Mouse (Mus musculus) ES-Bruce4 (cell line): ENCODE results near the gene Fads6.

ENCODE experiments used
- CTCF ChIP-seq: IDR thresholded peaks from one replicate; pipeline ENCODE4 v1.8.1; 2011; ENCODE audit warnings: low read depth, low read length
- EP300 ChIP-seq: IDR thresholded peaks from 2 replicates; pipeline ENCODE4 v1.6.1; 2011; ENCODE audit warnings: low read depth, low read length; ENCODE audit not compliant: insufficient read depth
- POLR2A ChIP-seq: IDR thresholded peaks from one replicate; pipeline ENCODE4 v1.8.1; 2011; ENCODE audit warnings: low read length; ENCODE audit not compliant: insufficient read depth

DNA sequence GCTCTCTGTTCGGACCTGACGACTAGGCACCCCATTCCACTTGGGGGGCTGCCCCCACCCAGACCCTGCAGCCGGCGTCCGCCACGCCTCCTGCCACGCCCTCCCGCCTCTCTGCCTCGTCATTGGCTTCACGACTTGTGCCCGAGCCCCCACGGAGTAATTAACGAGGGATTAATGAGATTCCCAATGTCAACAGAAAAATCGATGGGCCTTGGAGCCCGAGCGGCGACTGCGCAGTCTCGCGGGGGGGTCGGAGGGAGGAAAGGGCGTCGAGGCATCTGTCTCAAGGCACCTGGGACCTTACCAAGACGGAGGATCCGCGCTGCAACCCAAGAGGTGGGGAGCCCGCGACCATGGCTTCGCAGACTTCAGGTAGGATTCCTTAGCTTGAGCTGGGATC, 37.1 kb upstream of the Fads6 start, which contains the start of gene Otop3:
- TF ChIP-seq CTCF (no peak), EP300 (no peak), POLR2A (no peak)
